Mouse (Mus musculus): Measurements from ENCODE around the gene Lekr1. TPM values are rescaled to one million over a fixed set of nuclear protein-coding genes. Genes with fewer than 3 reads are reported as not detected.

Gene Lekr1
- polyA plus RNA-seq, 1 experiment from 2014 or later: 7.3 TPM

- no peaks in the 10 kb centered on the region for H3K36me3 ChIP-seq
- H3K4me3 ChIP-seq (replicated peaks): no peak overlapping the region
- H3K9ac ChIP-seq: no peak overlapping the region
- ATAC-seq (ENCODE audit: insufficient read depth, low FRiP score, low read depth): no peak
- H3K4me2 ChIP-seq: no peak overlapping the region
- H3K4me1 ChIP-seq: no peaks in the 10 kb centered on the region
- WGBS: 69% methylated on average over 3 of the region's 3 CpGs
- no peak overlapping the region; the same call in 1 of the 2 replicates for H3K27ac ChIP-seq
- no peaks in the 10 kb centered on the region for H3K9me3 ChIP-seq
- H3K27me3 ChIP-seq (replicated peaks): no peaks in the 10 kb centered on the region
Observed at GRCm38 (mm10) chr3:65824886-65825285, 158.9 kb downstream of the Lekr1 start.

- Histone ChIP-seq H3K9ac (no peak overlapping the region), H3K4me3 (replicated peaks) (no peak overlapping the region), H3K4me2 (no peak overlapping the region), H3K27ac (no peak overlapping the region), H3K4me1 (no peaks in the 10 kb centered on the region), H3K36me3 (no peaks in the 10 kb centered on the region), H3K27me3 (replicated peaks) (no peaks in the 10 kb centered on the region), H3K9me3 (no peaks in the 10 kb centered on the region)
- no peak for ATAC-seq (ENCODE audit: insufficient read depth, low FRiP score, low read depth)
- 80% methylated on average over 6 of the region's 6 CpGs for WGBS
Observed at GRCm38 (mm10) chr3:65826716-65827115, 160.7 kb downstream of the Lekr1 start.

- H3K27ac ChIP-seq: no peak overlapping the region
- 78% methylated on average over 5 of the region's 5 CpGs for WGBS
- ATAC-seq (ENCODE audit: insufficient read depth, low FRiP score, low read depth): no peak
Observed at GRCm38 (mm10) chr3:65827400-65827799, 161.4 kb downstream of the Lekr1 start.

GRCm38 (mm10) chr3:65828020-65828419, 162.0 kb downstream of the Lekr1 start:
- H3K27me3 ChIP-seq (replicated peaks): no peaks in the 10 kb centered on the region
- no peaks in the 10 kb centered on the region for H3K4me1 ChIP-seq
- no peak for ATAC-seq (ENCODE audit: insufficient read depth, low FRiP score, low read depth)
- no peak overlapping the region for H3K9ac ChIP-seq
- no peak overlapping the region for H3K4me3 ChIP-seq (replicated peaks)
- H3K27ac ChIP-seq: no peak overlapping the region
- no peak overlapping the region for H3K4me2 ChIP-seq
- H3K9me3 ChIP-seq: no peaks in the 10 kb centered on the region
- WGBS: 80% methylated on average over 3 of the region's 3 CpGs
- H3K36me3 ChIP-seq: no peaks in the 10 kb centered on the region

More at GRCm38 (mm10) chr3:65827400-65827799, 161.4 kb downstream of the Lekr1 start:
- H3K4me2 ChIP-seq: no peak overlapping the region
- H3K4me1 ChIP-seq: no peaks in the 10 kb centered on the region
- H3K9ac ChIP-seq: no peak overlapping the region
- no peaks in the 10 kb centered on the region for H3K9me3 ChIP-seq
- no peaks in the 10 kb centered on the region for H3K27me3 ChIP-seq (replicated peaks)
- H3K36me3 ChIP-seq: no peaks in the 10 kb centered on the region
- no peak overlapping the region for H3K4me3 ChIP-seq (replicated peaks)

- peak; percentile 50; the same call in 1 of the 2 replicates for ATAC-seq (ENCODE audit: insufficient read depth, low FRiP score, low read depth)
- Histone ChIP-seq H3K4me3 (replicated peaks) (no peak overlapping the region), H3K27me3 (replicated peaks) (no peaks in the 10 kb centered on the region), H3K27ac (no peak overlapping the region), H3K4me1 (no peaks in the 10 kb centered on the region), H3K9ac (no peak overlapping the region), H3K9me3 (no peaks in the 10 kb centered on the region), H3K4me2 (no peak overlapping the region), H3K36me3 (no peaks in the 10 kb centered on the region)
- 18% methylated on average over 7 of the region's 7 CpGs for WGBS
Observed at GRCm38 (mm10) chr3:65829230-65829629, 163.2 kb downstream of the Lekr1 start.

- no peak overlapping the region for H3K27ac ChIP-seq
- 65% methylated on average over 7 of the region's 7 CpGs for WGBS
- H3K4me2 ChIP-seq: no peak overlapping the region
- H3K27me3 ChIP-seq (replicated peaks): no peaks in the 10 kb centered on the region
- H3K4me3 ChIP-seq (replicated peaks): no peak overlapping the region
- no peaks in the 10 kb centered on the region for H3K36me3 ChIP-seq
- H3K4me1 ChIP-seq: no peaks in the 10 kb centered on the region
- H3K9me3 ChIP-seq: no peaks in the 10 kb centered on the region
- no peak overlapping the region for H3K9ac ChIP-seq
- ATAC-seq (ENCODE audit: insufficient read depth, low FRiP score, low read depth): no peak
Observed at GRCm38 (mm10) chr3:65829943-65830483, 164.0 kb downstream of the Lekr1 start.

- no peak for ATAC-seq (ENCODE audit: insufficient read depth, low FRiP score, low read depth)
- H3K4me3 ChIP-seq (replicated peaks): no peak overlapping the region
- H3K27me3 ChIP-seq (replicated peaks): no peaks in the 10 kb centered on the region
- no peaks in the 10 kb centered on the region for H3K9me3 ChIP-seq
- H3K36me3 ChIP-seq: no peaks in the 10 kb centered on the region
- no peak overlapping the region for H3K4me2 ChIP-seq
- H3K27ac ChIP-seq: no peak overlapping the region
- WGBS: 22% methylated on average over 16 of the region's 16 CpGs
- H3K4me1 ChIP-seq: no peaks in the 10 kb centered on the region
- H3K9ac ChIP-seq: no peak overlapping the region
Observed at GRCm38 (mm10) chr3:65830801-65831200, 164.8 kb downstream of the Lekr1 start.

- H3K36me3 ChIP-seq: no peaks in the 10 kb centered on the region
- H3K27me3 ChIP-seq (replicated peaks): no peaks in the 10 kb centered on the region
- no peaks in the 10 kb centered on the region for H3K9me3 ChIP-seq
- ATAC-seq (ENCODE audit: insufficient read depth, low FRiP score, low read depth): no peak
- H3K4me3 ChIP-seq (replicated peaks): no peak overlapping the region
- no peak overlapping the region for H3K4me2 ChIP-seq
- no peak overlapping the region for H3K27ac ChIP-seq
- no peak overlapping the region for H3K9ac ChIP-seq
- WGBS: 37% methylated on average over 7 of the region's 7 CpGs
- H3K4me1 ChIP-seq: no peaks in the 10 kb centered on the region
Observed at GRCm38 (mm10) chr3:65832398-65832797, 166.4 kb downstream of the Lekr1 start.

GRCm38 (mm10) chr3:65836435-65836834, 170.4 kb downstream of the Lekr1 start:
- no peak for ATAC-seq (ENCODE audit: insufficient read depth, low FRiP score, low read depth)
- 50% methylated on average over 5 of the region's 5 CpGs for WGBS
- no peaks in the 10 kb centered on the region for H3K27me3 ChIP-seq (replicated peaks)

GRCm38 (mm10) chr3:65839664-65840063, 173.6 kb downstream of the Lekr1 start:
- ATAC-seq (ENCODE audit: insufficient read depth, low FRiP score, low read depth): no peak
- H3K4me3 ChIP-seq (replicated peaks): no peak overlapping the region
- H3K4me2 ChIP-seq: no peak overlapping the region

More at GRCm38 (mm10) chr3:65836435-65836834, 170.4 kb downstream of the Lekr1 start:
- no peak overlapping the region for H3K4me3 ChIP-seq (replicated peaks)
- H3K9me3 ChIP-seq: no peaks in the 10 kb centered on the region
- H3K4me1 ChIP-seq: no peaks in the 10 kb centered on the region
- no peaks in the 10 kb centered on the region for H3K36me3 ChIP-seq
- H3K9ac ChIP-seq: no peak overlapping the region
- 0 out of 2 replicates have a peak overlapping the region, but pooled peaks have one; percentile 1 for H3K27ac ChIP-seq
- H3K4me2 ChIP-seq: no peak overlapping the region

GRCm38 (mm10) chr3:65841175-65841574, 175.1 kb downstream of the Lekr1 start:
- WGBS: 83% methylated on average over 8 of the region's 8 CpGs
- Histone ChIP-seq H3K27ac (no peak overlapping the region), H3K4me3 (replicated peaks) (no peak overlapping the region), H3K9ac (no peak overlapping the region), H3K9me3 (no peaks in the 10 kb centered on the region), H3K36me3 (no peaks in the 10 kb centered on the region), H3K4me2 (no peak overlapping the region), H3K27me3 (replicated peaks) (no peaks in the 10 kb centered on the region), H3K4me1 (no peaks in the 10 kb centered on the region)
- ATAC-seq (ENCODE audit: insufficient read depth, low FRiP score, low read depth): no peak

More at GRCm38 (mm10) chr3:65839664-65840063, 173.6 kb downstream of the Lekr1 start:
- no peak overlapping the region for H3K27ac ChIP-seq
- H3K9ac ChIP-seq: no peak overlapping the region
- no peaks in the 10 kb centered on the region for H3K36me3 ChIP-seq
- no peaks in the 10 kb centered on the region for H3K9me3 ChIP-seq
- H3K27me3 ChIP-seq (replicated peaks): no peaks in the 10 kb centered on the region
- no peaks in the 10 kb centered on the region for H3K4me1 ChIP-seq

- H3K4me1 ChIP-seq: no peaks in the 10 kb centered on the region
- WGBS: 82% methylated on average over 5 of the region's 5 CpGs
- ATAC-seq (ENCODE audit: insufficient read depth, low FRiP score, low read depth): no peak
- H3K9ac ChIP-seq: no peak overlapping the region
- H3K4me3 ChIP-seq (replicated peaks): no peak overlapping the region
- no peaks in the 10 kb centered on the region for H3K27me3 ChIP-seq (replicated peaks)
- H3K27ac ChIP-seq: no peak overlapping the region
- no peaks in the 10 kb centered on the region for H3K36me3 ChIP-seq
- no peak overlapping the region for H3K4me2 ChIP-seq
- H3K9me3 ChIP-seq: no peaks in the 10 kb centered on the region
Observed at GRCm38 (mm10) chr3:65842515-65843184, 176.6 kb downstream of the Lekr1 start.

Data from stomach, embryonic 15.5 days (tissue).